Mouse (Mus musculus) liver, adult 2 months (tissue): ENCODE data around the gene Pin1rt1. TPM values are rescaled to one million over a fixed set of nuclear protein-coding genes. Genes with fewer than 3 reads are reported as not detected.
A peak's percentile ranks its signal among the peaks of the same experiment; 100 is the strongest.

ENCODE experiments used
- DNase-seq: peaks from one replicate; pipeline ENCODE4 v3.0.0-alpha.2; 2011; ENCODE audit warnings: low read depth, low spot score; ENCODE audit errors: extremely low read depth
- H3K27ac ChIP-seq: fragments of 200-500 bp; replicated peaks from 2 replicates; pipeline ENCODE4 v1.5.1; 2012; ENCODE audit warnings: low read depth, mild to moderate bottlenecking, control low read depth, inconsistent platforms, low read length; ENCODE audit not compliant: insufficient read depth
- H3K27me3 ChIP-seq: fragments of 200-500 bp; 2 replicates; pipeline ENCODE4 v1.6.1; 2012; ENCODE audit warnings: mild to moderate bottlenecking, moderate library complexity, low read length, inconsistent platforms; ENCODE audit not compliant: control insufficient read depth, insufficient read depth
- H3K36me3 ChIP-seq: fragments of 200-500 bp; 2 replicates; pipeline ENCODE4 v1.6.1; 2012; ENCODE audit warnings: low read length, inconsistent platforms; ENCODE audit not compliant: control insufficient read depth, insufficient read depth
- H3K4me1 ChIP-seq: fragments of 200-500 bp; 2 replicates; pipeline ENCODE4 v1.6.1; 2011; ENCODE audit warnings: low read length; ENCODE audit not compliant: control insufficient read depth, insufficient read depth
- H3K4me3 ChIP-seq: fragments of 200-500 bp; 2 replicates; pipeline ENCODE4 v1.5.1; 2011; ENCODE audit warnings: low read depth, mild to moderate bottlenecking, control low read depth, low read length, moderate library complexity; ENCODE audit not compliant: insufficient read depth
- H3K79me2 ChIP-seq: fragments of 200-500 bp; 2 replicates; pipeline ENCODE4 v1.6.1; 2012; ENCODE audit warnings: inconsistent platforms, mild to moderate bottlenecking, low read length, moderate library complexity; ENCODE audit not compliant: control insufficient read depth, insufficient read depth
- H3K9ac ChIP-seq: fragments of 200-500 bp; 2 replicates; pipeline ENCODE4 v1.6.1; 2012; ENCODE audit warnings: low read depth, mild to moderate bottlenecking, control low read depth, inconsistent platforms, low read length
- CTCF ChIP-seq: fragments of 200-500 bp; IDR thresholded peaks from 2 replicates; pipeline ENCODE4 v1.5.1; 2011; ENCODE audit warnings: low read depth, low read length, control low read depth
- POLR2A ChIP-seq: fragments of 200-500 bp; IDR thresholded peaks from 2 replicates; pipeline ENCODE4 v1.6.1; 2011; ENCODE audit warnings: low read length, control low read depth; ENCODE audit not compliant: insufficient read depth; ENCODE audit errors: extremely low read depth
- WGBS: fragments of 180-500 bp; shearing (Covaris S2); methylation state at CpG from one replicate; pipeline ENCODE4 v1.1.7; 2018; 5-methylcytosine and 5-hydroxymethylcytosine counted together
- polyA plus RNA-seq: library from polyadenylated mRNA; depleted of rRNA; stranded (reverse); fragments of >200 nt; gene quantifications from 2 replicates; pipeline ENCODE4 v1.2.3, GENCODE M21; 2012; rRNA removed
- total RNA-seq: library from RNA; depleted of rRNA; stranded (reverse); fragments of >200 nt; gene quantifications from 2 replicates; pipeline ENCODE4 v1.2.3, GENCODE M21; 2014; rRNA removed

Pin1rt1 gene
- total RNA-seq (not detected in 2 replicates), polyA plus RNA-seq (not detected in 2 replicates)

- H3K4me3 ChIP-seq: no peak within 1 kb of the TSS
- TF ChIP-seq POLR2A (no peak), CTCF (no peak)
- no peak within 1 kb of the TSS for H3K27ac ChIP-seq
- DNase-seq: no peak
- H3K36me3 ChIP-seq: peaks cover 6% of the 10 kb centered on the region; the same call in 1 of the 2 replicates
- H3K4me1 ChIP-seq: no peaks in the 10 kb centered on the region
- H3K9ac ChIP-seq: no peak within 1 kb of the TSS
- no peaks in the 10 kb centered on the region for H3K27me3 ChIP-seq
- 86% methylated on average over 4 of the region's 4 CpGs for WGBS
- H3K79me2 ChIP-seq: no peaks in the 10 kb centered on the region
Measured at GRCm38 (mm10) chr2:104716279-104716678, at the start of gene Pin1rt1. TSS of gene Pin1rt1 (minus strand) at chr2:104716379.

GRCm38 (mm10) chr2:104764018-104764417, 47.8 kb upstream of the Pin1rt1 start:
- H3K9ac ChIP-seq: no peak overlapping the region
- 92% methylated on average over 4 of the region's 4 CpGs for WGBS
- no peaks in the 10 kb centered on the region for H3K79me2 ChIP-seq
- H3K36me3 ChIP-seq: peaks cover 2% of the 10 kb centered on the region; the same call in 1 of the 2 replicates
- H3K27ac ChIP-seq: no peak overlapping the region
- H3K4me1 ChIP-seq: peaks cover under 1% of the 10 kb centered on the region; the same call in 1 of the 2 replicates
- H3K4me3 ChIP-seq: no peak overlapping the region
- no peak for TF ChIP-seq POLR2A
- no peak for DNase-seq
- no peaks in the 10 kb centered on the region for H3K27me3 ChIP-seq

GRCm38 (mm10) chr2:104763134-104763703, 47.0 kb upstream of the Pin1rt1 start:
- H3K4me3 ChIP-seq: no peak overlapping the region
- H3K79me2 ChIP-seq: no peaks in the 10 kb centered on the region
- no peaks in the 10 kb centered on the region for H3K4me1 ChIP-seq
- 77% methylated on average over 8 of the region's 8 CpGs for WGBS
- DNase-seq: no peak
- H3K27ac ChIP-seq: no peak overlapping the region
- H3K9ac ChIP-seq: no peak overlapping the region
- H3K27me3 ChIP-seq: no peaks in the 10 kb centered on the region
- TF ChIP-seq POLR2A: no peak
- TF ChIP-seq CTCF: no peak
- H3K36me3 ChIP-seq: peaks cover 2% of the 10 kb centered on the region; the same call in 1 of the 2 replicates

- DNase-seq: peak; percentile 68
- H3K27me3 ChIP-seq: no peaks in the 10 kb centered on the region
- 49% methylated on average over 3 of the region's 3 CpGs for WGBS
Measured at GRCm38 (mm10) chr2:104750611-104751010, 34.4 kb upstream of the Pin1rt1 start.

GRCm38 (mm10) chr2:104748652-104749183, 32.5 kb upstream of the Pin1rt1 start:
- no peak overlapping the region for H3K4me3 ChIP-seq
- 40% methylated on average over 5 of the region's 5 CpGs for WGBS
- peaks cover 4% of the 10 kb centered on the region; the same call in 1 of the 2 replicates for H3K4me1 ChIP-seq
- no peak overlapping the region for H3K9ac ChIP-seq
- no peak for TF ChIP-seq POLR2A
- no peak for TF ChIP-seq CTCF
- no peaks in the 10 kb centered on the region for H3K27me3 ChIP-seq
- DNase-seq: peak; percentile 46
- no peaks in the 10 kb centered on the region for H3K36me3 ChIP-seq
- no peak overlapping the region for H3K27ac ChIP-seq
- H3K79me2 ChIP-seq: no peaks in the 10 kb centered on the region

More at GRCm38 (mm10) chr2:104750611-104751010, 34.4 kb upstream of the Pin1rt1 start:
- peaks cover 4% of the 10 kb centered on the region; the same call in 1 of the 2 replicates for H3K4me1 ChIP-seq
- no peak overlapping the region for H3K27ac ChIP-seq
- no peaks in the 10 kb centered on the region for H3K79me2 ChIP-seq
- TF ChIP-seq CTCF (peak; percentile 44), POLR2A (no peak)
- H3K36me3 ChIP-seq: no peaks in the 10 kb centered on the region
- H3K9ac ChIP-seq: no peak overlapping the region
- H3K4me3 ChIP-seq: no peak overlapping the region

- H3K27me3 ChIP-seq: no peaks in the 10 kb centered on the region
- no peak overlapping the region for H3K4me3 ChIP-seq
- H3K79me2 ChIP-seq: peaks cover 4% of the 10 kb centered on the region; the same call in 1 of the 2 replicates
- no peak overlapping the region for H3K27ac ChIP-seq
- DNase-seq: no peak
- WGBS: 54% methylated on average over 8 of the region's 8 CpGs
- no peaks in the 10 kb centered on the region for H3K36me3 ChIP-seq
- no peak overlapping the region for H3K9ac ChIP-seq
- TF ChIP-seq POLR2A (no peak), CTCF (no peak)
- peaks cover 6% of the 10 kb centered on the region; the same call in 1 of the 2 replicates for H3K4me1 ChIP-seq
Measured at GRCm38 (mm10) chr2:104746251-104746650, 30.1 kb upstream of the Pin1rt1 start.
